Mouse (Mus musculus): ENCODE data around the gene Tuba1b. TPM values are rescaled to one million over a fixed set of nuclear protein-coding genes. Genes with fewer than 3 reads are reported as not detected.

Tuba1b gene
- polyA plus RNA-seq (2014; fragmentation: Nextera tagmentation; extraction: Ambion mirVana), result 1,854 and 2,015 TPM in 2 replicates

GRCm38 (mm10) chr15:98934217-98934839 lies at the start of gene Tuba1b:
Gene Tuba1b, minus strand, starts transcription at chr15:98934565.
- peak; percentile 95 for ATAC-seq (replicated peaks; ENCODE audit: low FRiP score)
- H3K4me3 ChIP-seq (ENCODE audit: low read depth, low read length), result peak within 1 kb of the TSS; percentile 84
- peak within 1 kb of the TSS; percentile 99 for H3K4me2 ChIP-seq
- peak; percentile 92 for DNase-seq (ENCODE audit: low spot score)
- under 1% methylated on average over 57 of the region's 58 CpGs for WGBS
- peaks cover 2% of the 10 kb centered on the region; the same call in 1 of the 2 replicates for H3K36me3 ChIP-seq (ENCODE audit: control insufficient read depth, insufficient read depth, low read length)
- H3K27me3 ChIP-seq (replicated peaks; ENCODE audit: control insufficient read depth, insufficient read depth, low read length), result no peaks in the 10 kb centered on the region
- peak within 1 kb of the TSS; percentile 96 for H3K9ac ChIP-seq (ENCODE audit: low read depth, low read length)
- H3K27ac ChIP-seq (ENCODE audit: low read depth, low read length), result peak within 1 kb of the TSS; percentile 99
- H3K4me1 ChIP-seq (replicated peaks; ENCODE audit: control insufficient read depth, insufficient read depth, low read length), result peaks cover 13% of the 10 kb centered on the region
- H3K9me3 ChIP-seq (ENCODE audit: control insufficient read depth, low read length), result no peaks in the 10 kb centered on the region

GRCm38 (mm10) chr15:98983431-98984081 lies 49.2 kb upstream of the Tuba1b start:
- Histone ChIP-seq H3K9me3 (ENCODE audit: control insufficient read depth, low read length) (no peaks in the 10 kb centered on the region), H3K4me2 (no peak overlapping the region), H3K9ac (ENCODE audit: low read depth, low read length) (no peak overlapping the region), H3K4me3 (ENCODE audit: low read depth, low read length) (no peak overlapping the region), H3K27ac (ENCODE audit: low read depth, low read length) (no peak overlapping the region), H3K27me3 (replicated peaks; ENCODE audit: control insufficient read depth, insufficient read depth, low read length) (no peaks in the 10 kb centered on the region), H3K4me1 (replicated peaks; ENCODE audit: control insufficient read depth, insufficient read depth, low read length) (peaks cover 16% of the 10 kb centered on the region), H3K36me3 (ENCODE audit: control insufficient read depth, insufficient read depth, low read length) (no peaks in the 10 kb centered on the region)
- ATAC-seq (replicated peaks; ENCODE audit: low FRiP score), result no peak
- no peak for DNase-seq (ENCODE audit: low spot score)
- WGBS, result 41% methylated on average over 16 of the region's 16 CpGs

GRCm38 (mm10) chr15:98982100-98982499 lies 47.7 kb upstream of the Tuba1b start:
- peaks cover 16% of the 10 kb centered on the region for H3K4me1 ChIP-seq (replicated peaks; ENCODE audit: control insufficient read depth, insufficient read depth, low read length)
- DNase-seq (ENCODE audit: low spot score), result no peak

GRCm38 (mm10) chr15:98980012-98980614 lies 45.7 kb upstream of the Tuba1b start:
- H3K9ac ChIP-seq (ENCODE audit: low read depth, low read length), result no peak overlapping the region
- H3K36me3 ChIP-seq (ENCODE audit: control insufficient read depth, insufficient read depth, low read length), result no peaks in the 10 kb centered on the region

More at GRCm38 (mm10) chr15:98982100-98982499, 47.7 kb upstream of the Tuba1b start:
- no peaks in the 10 kb centered on the region for H3K36me3 ChIP-seq (ENCODE audit: control insufficient read depth, insufficient read depth, low read length)
- no peaks in the 10 kb centered on the region for H3K9me3 ChIP-seq (ENCODE audit: control insufficient read depth, low read length)
- H3K9ac ChIP-seq (ENCODE audit: low read depth, low read length), result no peak overlapping the region
- no peak overlapping the region for H3K4me3 ChIP-seq (ENCODE audit: low read depth, low read length)
- no peaks in the 10 kb centered on the region for H3K27me3 ChIP-seq (replicated peaks; ENCODE audit: control insufficient read depth, insufficient read depth, low read length)
- no peak for ATAC-seq (replicated peaks; ENCODE audit: low FRiP score)
- H3K4me2 ChIP-seq, result no peak overlapping the region
- H3K27ac ChIP-seq (ENCODE audit: low read depth, low read length), result no peak overlapping the region
- 84% methylated on average over 6 of the region's 6 CpGs for WGBS

GRCm38 (mm10) chr15:98978409-98979172 lies 44.2 kb upstream of the Tuba1b start:
- no peaks in the 10 kb centered on the region for H3K36me3 ChIP-seq (ENCODE audit: control insufficient read depth, insufficient read depth, low read length)
- H3K9ac ChIP-seq (ENCODE audit: low read depth, low read length), result no peak overlapping the region
- no peak for ATAC-seq (replicated peaks; ENCODE audit: low FRiP score)
- 76% methylated on average over 20 of the region's 20 CpGs for WGBS
- H3K4me1 ChIP-seq (replicated peaks; ENCODE audit: control insufficient read depth, insufficient read depth, low read length), result peaks cover 7% of the 10 kb centered on the region
- DNase-seq (ENCODE audit: low spot score), result no peak
- H3K27ac ChIP-seq (ENCODE audit: low read depth, low read length), result no peak overlapping the region
- no peak overlapping the region for H3K4me3 ChIP-seq (ENCODE audit: low read depth, low read length)
- no peaks in the 10 kb centered on the region for H3K27me3 ChIP-seq (replicated peaks; ENCODE audit: control insufficient read depth, insufficient read depth, low read length)
- H3K4me2 ChIP-seq, result no peak overlapping the region
- no peaks in the 10 kb centered on the region for H3K9me3 ChIP-seq (ENCODE audit: control insufficient read depth, low read length)

More at GRCm38 (mm10) chr15:98980012-98980614, 45.7 kb upstream of the Tuba1b start:
- 62% methylated on average over 7 of the region's 7 CpGs for WGBS
- ATAC-seq (replicated peaks; ENCODE audit: low FRiP score) (no peak), DNase-seq (ENCODE audit: low spot score) (no peak)
- Histone ChIP-seq H3K9me3 (ENCODE audit: control insufficient read depth, low read length) (no peaks in the 10 kb centered on the region), H3K4me1 (replicated peaks; ENCODE audit: control insufficient read depth, insufficient read depth, low read length) (peaks cover 16% of the 10 kb centered on the region), H3K4me2 (no peak overlapping the region), H3K27ac (ENCODE audit: low read depth, low read length) (no peak overlapping the region), H3K27me3 (replicated peaks; ENCODE audit: control insufficient read depth, insufficient read depth, low read length) (no peaks in the 10 kb centered on the region), H3K4me3 (ENCODE audit: low read depth, low read length) (no peak overlapping the region)

- Histone ChIP-seq H3K27me3 (replicated peaks; ENCODE audit: control insufficient read depth, insufficient read depth, low read length) (no peaks in the 10 kb centered on the region), H3K27ac (ENCODE audit: low read depth, low read length) (no peak overlapping the region), H3K4me2 (no peak overlapping the region), H3K9me3 (ENCODE audit: control insufficient read depth, low read length) (no peaks in the 10 kb centered on the region), H3K4me3 (ENCODE audit: low read depth, low read length) (no peak overlapping the region), H3K9ac (ENCODE audit: low read depth, low read length) (no peak overlapping the region), H3K4me1 (replicated peaks; ENCODE audit: control insufficient read depth, insufficient read depth, low read length) (peaks cover under 1% of the 10 kb centered on the region; the same call in 1 of the 2 replicates), H3K36me3 (ENCODE audit: control insufficient read depth, insufficient read depth, low read length) (no peaks in the 10 kb centered on the region)
- 84% methylated on average over 14 of the region's 14 CpGs for WGBS
- ATAC-seq (replicated peaks; ENCODE audit: low FRiP score) (no peak), DNase-seq (ENCODE audit: low spot score) (no peak)
These were observed 43.5 kb upstream of the Tuba1b start for GRCm38 (mm10) chr15:98977759-98978408.

- no peak for ATAC-seq (replicated peaks; ENCODE audit: low FRiP score)
- H3K36me3 ChIP-seq (ENCODE audit: control insufficient read depth, insufficient read depth, low read length), result no peaks in the 10 kb centered on the region
These were observed 42.7 kb upstream of the Tuba1b start for GRCm38 (mm10) chr15:98976763-98977758.

More at GRCm38 (mm10) chr15:98976763-98977758, 42.7 kb upstream of the Tuba1b start:
- 77% methylated on average over 21 of the region's 21 CpGs for WGBS
- H3K4me3 ChIP-seq (ENCODE audit: low read depth, low read length), result no peak overlapping the region
- no peak overlapping the region for H3K27ac ChIP-seq (ENCODE audit: low read depth, low read length)
- H3K9ac ChIP-seq (ENCODE audit: low read depth, low read length), result no peak overlapping the region
- no peak overlapping the region for H3K4me2 ChIP-seq
- H3K9me3 ChIP-seq (ENCODE audit: control insufficient read depth, low read length), result no peaks in the 10 kb centered on the region
- peak; percentile 29 for DNase-seq (ENCODE audit: low spot score)
- H3K27me3 ChIP-seq (replicated peaks; ENCODE audit: control insufficient read depth, insufficient read depth, low read length), result no peaks in the 10 kb centered on the region
- H3K4me1 ChIP-seq (replicated peaks; ENCODE audit: control insufficient read depth, insufficient read depth, low read length), result no peaks in the 10 kb centered on the region

Measured in liver, embryonic 11.5 days (tissue).